Mouse (Mus musculus): ENCODE results near the gene Olfr437.
"Not testable (repeated sequence)": the region's sequence is repeated elsewhere in the genome, so short reads cannot be mapped to it uniquely, and the experiment has no call there.

Olfr437 gene

DNA sequence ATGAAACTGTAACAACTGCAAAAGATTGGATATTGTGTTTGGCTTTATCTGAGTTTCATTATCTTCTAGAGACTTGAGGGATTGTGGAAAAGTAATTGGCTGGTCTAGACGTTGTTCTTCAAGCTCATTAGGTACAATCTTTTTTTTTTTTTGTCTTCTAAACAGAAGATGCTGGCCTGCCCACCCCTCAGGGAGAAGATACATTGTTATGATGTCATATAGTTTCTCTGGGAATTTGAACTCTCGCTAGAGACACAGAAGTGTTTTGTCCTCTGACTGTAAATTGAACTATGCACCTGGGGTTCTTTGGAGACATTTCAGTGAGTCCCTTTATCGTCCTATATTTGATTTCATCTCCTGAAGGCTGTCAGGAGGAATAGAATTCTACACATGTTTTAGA is at the start of gene Olfr437:
Gene Olfr437, plus strand, starts transcription at position 301 of the 400 bp plus-strand sequence.
- no peak for DNase-seq (ENCODE audit: low spot score)

DNA sequence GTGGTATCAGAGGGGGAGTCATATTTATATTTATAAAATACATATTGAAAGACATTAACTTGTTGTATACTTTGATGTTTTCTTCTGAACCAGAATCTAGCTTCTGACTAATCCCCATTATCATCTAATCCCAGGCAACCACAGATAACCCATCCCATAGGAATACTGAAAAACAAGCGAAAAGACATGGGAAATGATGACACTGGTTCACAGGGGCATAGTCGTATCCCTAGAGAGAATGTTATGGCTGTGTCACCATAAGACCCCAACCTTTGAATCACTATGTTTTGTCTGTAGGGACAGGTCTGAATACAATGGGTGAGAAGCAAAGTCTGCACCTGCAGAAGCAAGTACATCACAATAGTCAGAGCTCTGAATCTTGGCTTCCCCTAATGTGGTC is 16.8 kb upstream of the Olfr437 start, which contains the start of gene Olfr237-ps1:
Gene Olfr237-ps1, plus strand, starts transcription at position 301 of the 400 bp plus-strand sequence.
- not testable (repeated sequence) for DNase-seq (ENCODE audit: low spot score)

DNA sequence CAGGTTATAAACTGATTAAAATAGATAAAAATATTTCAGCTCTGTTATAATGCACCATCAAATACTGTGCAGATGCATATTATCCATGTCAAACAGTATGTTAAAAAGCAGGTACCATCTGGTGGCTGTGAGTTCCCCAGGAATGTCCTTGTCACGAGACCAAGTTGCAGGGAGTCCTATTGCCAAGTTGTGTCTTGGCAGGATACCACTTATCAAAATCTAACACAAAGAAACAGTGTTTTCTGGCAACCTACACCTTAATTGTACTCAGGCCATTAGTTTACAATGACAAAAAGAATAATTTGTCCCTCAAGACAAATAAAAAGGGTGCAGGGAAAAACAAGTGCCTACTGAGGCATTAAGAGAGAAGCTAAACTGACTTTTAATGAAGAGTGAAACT is 3.6 kb upstream of the Olfr437 start:
- no peak for DNase-seq (ENCODE audit: low spot score)

DNA sequence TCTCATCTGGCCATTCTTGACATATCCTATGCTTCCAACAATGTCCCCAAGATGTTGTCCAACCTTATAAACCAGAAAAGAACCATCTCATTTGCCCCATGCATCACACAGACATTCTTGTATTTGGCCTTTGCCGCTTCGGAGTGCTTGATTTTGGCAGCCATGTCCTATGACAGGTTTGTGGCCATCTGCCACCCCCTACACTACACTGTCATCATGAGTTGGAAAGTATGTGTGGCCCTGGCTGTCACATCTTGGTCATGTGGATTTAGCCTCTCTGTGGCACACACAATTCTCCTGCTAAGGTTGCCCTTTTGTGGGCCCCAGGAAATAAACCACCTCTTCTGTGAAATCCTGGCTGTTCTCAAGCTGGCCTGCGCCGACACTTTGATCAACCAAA is 4.2 kb downstream of the Olfr437 start:
- DNase-seq (ENCODE audit: low spot score), result no peak

DNA sequence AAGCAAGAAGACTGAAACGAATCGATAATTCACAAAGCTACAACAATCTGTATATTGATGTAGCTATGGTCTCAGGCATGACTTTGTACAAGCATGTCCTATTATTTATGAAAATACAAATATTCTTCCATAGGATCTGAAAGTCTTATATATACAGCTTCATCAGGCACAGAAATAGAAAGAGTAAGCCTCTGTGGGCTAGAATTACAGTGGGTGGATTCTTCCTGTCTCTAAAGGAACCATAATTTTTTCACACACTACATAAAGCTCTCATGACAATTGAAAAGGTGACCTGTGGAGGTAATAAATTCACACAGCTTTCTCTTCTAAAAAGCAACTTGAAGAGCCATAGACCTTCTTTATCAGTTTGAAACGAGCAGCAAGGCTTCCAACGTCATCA is 8.8 kb downstream of the Olfr437 start, which contains the start of gene Olfr13:
Gene Olfr13, plus strand, starts transcription at position 301 of the 400 bp plus-strand sequence.
- no peak for DNase-seq (ENCODE audit: low spot score)

DNA sequence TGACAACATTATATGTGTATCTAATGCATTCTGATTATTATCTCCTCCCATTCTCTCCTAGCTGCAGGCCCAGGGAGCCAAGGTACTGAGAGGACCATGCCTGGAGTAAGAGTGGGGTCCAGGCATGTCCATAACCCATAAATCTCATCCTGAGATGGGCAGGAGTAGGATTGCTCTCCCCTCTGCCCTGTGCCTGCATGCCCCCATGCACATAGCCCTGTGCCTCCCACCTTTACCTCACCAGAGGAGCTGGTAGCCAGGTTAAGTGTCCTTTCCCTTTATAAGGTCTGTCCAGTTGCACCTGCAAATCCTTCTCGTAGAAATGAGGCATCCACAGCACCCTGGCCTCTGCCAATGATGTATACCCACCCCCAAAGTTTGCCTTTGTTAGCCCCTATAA is 15.0 kb downstream of the Olfr437 start:
- no peak for DNase-seq (ENCODE audit: low spot score)

DNA sequence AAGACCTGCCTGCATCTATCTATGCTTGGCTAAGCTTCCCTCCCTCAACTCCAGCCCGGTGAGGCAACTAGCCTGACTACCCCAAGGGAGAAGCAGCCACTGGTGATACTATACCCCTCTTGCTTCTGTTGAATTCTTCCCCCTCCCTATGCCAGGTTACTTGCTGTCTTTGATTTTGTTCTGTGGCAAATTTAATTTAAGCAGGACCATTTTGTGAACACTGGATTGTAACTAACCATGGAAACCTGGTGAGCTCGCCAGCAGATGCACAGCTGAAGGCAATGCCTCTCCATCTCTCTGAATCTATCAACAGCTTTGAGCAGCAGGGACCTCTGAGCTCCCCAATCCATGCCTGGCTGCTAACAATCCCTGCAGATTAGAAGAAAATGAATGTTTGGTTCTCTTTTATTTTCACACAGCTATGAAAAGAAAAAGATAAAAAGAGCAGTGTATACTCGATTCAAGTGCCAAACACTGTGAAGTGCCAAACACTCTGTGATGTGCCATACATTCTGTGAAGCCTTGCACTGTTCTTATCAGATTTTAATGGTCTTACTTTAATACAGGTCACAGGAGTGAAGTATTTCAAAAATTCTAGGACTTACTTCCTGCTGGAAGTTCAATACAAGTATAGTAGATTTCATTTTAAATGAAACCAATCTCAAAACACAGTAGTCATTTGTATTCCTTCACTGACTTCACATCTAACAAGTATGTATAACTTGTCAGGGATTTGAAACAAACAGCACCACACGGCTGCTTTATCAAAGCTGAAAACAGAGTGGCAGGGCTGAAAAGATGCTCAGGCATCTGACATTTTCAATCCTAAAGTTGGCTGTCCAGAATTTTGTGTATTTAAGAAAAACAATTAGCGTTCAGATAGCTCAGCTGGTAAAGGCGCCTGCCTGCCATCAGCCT is 15.8 kb downstream of the Olfr437 start:
- no peak for DNase-seq (ENCODE audit: low spot score)

DNA sequence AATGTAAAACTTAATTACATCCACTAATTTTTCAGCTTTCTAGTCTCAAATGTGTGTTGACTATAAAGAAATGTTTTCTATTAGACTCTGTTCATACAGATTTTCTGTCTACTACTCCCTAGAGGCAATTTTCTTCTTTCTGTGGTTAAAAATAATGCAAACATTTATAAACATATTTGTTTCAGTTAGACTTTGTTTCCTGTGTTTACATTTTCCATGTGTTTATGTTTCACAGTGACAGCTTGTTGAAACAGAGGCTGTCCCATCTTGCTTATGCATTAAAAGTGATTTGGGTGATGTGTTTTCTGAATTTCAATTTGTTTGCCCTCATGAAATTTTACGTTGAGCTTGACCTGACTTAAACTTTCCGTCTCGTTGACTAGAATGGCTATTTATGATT is 27.9 kb downstream of the Olfr437 start:
- DNase-seq (ENCODE audit: low spot score), result no peak

DNA sequence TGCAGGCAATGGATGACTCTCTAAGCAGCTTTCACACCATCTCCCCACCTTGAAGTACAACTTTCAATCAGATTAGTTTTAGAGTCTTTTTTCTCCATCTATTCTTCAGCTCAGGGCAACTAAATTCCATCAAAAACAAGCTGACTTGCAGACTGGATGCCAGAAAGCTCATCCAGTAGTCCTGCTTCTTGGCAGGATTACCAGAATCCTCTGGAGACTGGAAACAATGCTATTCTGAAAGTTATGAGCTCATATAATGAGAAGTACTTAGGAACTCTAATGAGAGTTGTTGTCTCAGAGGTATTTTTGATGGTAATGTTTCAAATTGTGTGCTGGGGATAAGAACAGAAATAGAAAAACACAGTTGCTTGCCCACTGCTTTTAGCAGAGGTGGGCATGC is 33.7 kb downstream of the Olfr437 start, which contains the start of gene Olfr435:
Gene Olfr435, plus strand, starts transcription at position 366 of the 400 bp plus-strand sequence.
- no peak for DNase-seq (ENCODE audit: low spot score)

DNA sequence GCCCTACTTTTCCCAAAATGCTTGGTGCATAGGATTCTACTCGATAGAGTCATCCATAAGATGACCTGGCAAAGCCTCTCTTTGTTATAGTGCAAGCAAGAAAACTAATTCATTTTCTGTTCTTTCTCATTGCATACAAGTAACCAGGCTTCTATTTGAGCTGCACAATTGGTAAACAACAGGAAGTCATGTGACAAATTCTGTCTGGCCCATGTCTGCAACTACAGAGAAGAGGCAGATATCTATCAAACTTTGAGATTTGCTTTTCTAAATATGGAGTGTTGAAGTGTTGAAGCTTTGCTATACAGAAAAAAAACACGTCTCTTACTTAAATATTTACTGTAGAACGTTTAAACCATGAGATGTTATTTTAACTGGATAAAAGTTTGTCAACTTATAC is 35.0 kb downstream of the Olfr437 start:
- no peak for DNase-seq (ENCODE audit: low spot score)

DNA sequence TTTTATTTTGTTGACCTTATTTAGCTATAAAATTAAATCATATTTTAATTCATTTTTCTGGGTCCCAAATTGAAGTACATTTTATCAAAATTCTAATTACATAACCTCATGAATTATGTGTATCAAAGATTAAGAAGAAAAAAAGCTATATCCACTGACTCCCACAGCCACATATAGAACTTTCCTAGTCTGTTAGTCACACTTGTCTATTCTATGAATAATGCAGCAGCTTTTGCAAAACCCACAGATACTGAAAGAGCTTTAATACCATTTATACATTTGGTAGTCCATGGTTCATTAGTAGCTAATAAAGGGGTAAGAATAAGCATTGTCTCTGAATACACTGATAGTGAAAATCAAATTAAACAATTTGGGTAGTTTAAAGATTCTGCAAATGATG is 39.7 kb downstream of the Olfr437 start:
- DNase-seq (ENCODE audit: low spot score), result no peak

DNA sequence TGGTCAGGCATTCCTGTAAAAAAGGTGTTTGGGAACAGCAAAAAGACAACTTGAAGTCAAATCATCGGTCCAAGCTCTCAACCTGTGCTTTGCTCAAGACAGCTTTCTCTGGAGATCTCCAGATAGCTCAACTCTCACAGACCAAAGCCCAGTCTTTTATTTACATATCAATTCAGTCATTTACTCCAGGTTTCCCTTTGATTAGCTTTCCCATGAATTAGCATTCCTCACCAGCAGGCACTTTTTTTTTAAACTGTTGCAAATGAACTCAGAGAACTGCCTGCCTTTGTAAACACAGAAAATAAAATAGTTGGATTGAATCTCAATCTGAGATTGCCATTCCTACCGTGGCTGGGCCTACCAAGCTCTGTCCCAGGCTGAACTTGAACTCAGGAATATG is 42.3 kb downstream of the Olfr437 start:
- DNase-seq (ENCODE audit: low spot score), result no peak

DNA sequence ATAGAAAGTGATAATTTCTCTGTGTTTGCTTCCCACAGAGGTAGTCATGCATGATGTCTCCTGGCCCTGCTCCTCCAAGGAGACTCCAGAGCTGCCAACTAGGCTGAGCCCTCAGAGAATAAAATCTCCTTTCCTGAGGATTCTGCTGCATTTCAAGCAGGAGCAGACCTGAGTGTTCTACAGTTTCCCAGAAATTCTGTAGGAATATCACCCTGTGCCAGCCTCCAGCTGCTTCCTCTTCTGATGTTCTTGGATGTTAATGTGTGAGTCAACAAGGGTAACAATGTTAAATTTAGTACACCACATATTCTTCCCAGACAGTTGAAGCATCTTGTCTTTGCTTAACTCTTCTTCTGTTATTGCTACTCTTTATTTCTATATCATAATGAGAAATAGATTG is 49.8 kb downstream of the Olfr437 start, which contains the start of gene Olfr434:
Gene Olfr434, plus strand, starts transcription at position 149 of the 400 bp plus-strand sequence.
- DNase-seq (ENCODE audit: low spot score), result not testable (repeated sequence)
